Mouse (Mus musculus): ENCODE data around the gene Hook1. TPM values are rescaled to one million over a fixed set of nuclear protein-coding genes. Genes with fewer than 3 reads are reported as not detected.

The Hook1 gene
- 4.1 and 6.0 TPM in 2 replicates for polyA plus RNA-seq (2015; fragmentation: Nextera tagmentation; extraction: Ambion mirVana)

GRCm38 (mm10) chr4:95966928-95967724 is at the start of gene Hook1:
Gene Hook1, plus strand, starts transcription at chr4:95967240.
- H3K36me3 ChIP-seq: no peaks in the 10 kb centered on the region
- peak within 1 kb of the TSS; percentile 58 for H3K27ac ChIP-seq
- no peaks in the 10 kb centered on the region for H3K27me3 ChIP-seq
- peak within 1 kb of the TSS; percentile 77 for H3K9ac ChIP-seq
- WGBS: 1% methylated on average over 79 of the region's 82 CpGs
- H3K4me2 ChIP-seq: peak within 1 kb of the TSS; percentile 97
- H3K9me3 ChIP-seq (replicated peaks): no peaks in the 10 kb centered on the region
- H3K4me1 ChIP-seq (replicated peaks): peaks cover 3% of the 10 kb centered on the region
- H3K4me3 ChIP-seq: peak within 1 kb of the TSS; percentile 80
- ATAC-seq (replicated peaks; ENCODE audit: insufficient number of reproducible peaks, insufficient read depth, low FRiP score, low read depth): peak; percentile 99

DNA sequence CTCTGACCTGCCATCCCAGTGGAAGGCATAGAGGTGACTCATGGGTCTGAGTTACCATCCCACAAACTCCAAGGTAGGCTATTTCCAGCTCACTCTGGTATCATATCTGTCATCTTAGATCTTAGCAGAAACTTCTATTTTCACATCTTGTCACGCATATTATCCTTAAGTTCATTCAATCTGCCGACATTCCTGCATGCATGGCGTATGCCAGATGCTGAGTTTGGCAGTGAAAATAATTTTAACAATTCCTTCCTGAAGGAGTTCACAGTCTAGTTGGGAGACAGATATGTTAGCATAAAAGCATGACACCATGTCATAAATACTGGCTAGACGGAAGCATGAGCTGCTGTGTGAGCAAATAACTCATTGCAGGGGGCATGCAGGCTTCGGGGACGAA is 49.3 kb upstream of the Hook1 start:
- no peaks in the 10 kb centered on the region for H3K27me3 ChIP-seq
- no peaks in the 10 kb centered on the region for H3K9me3 ChIP-seq (replicated peaks)
- ATAC-seq (replicated peaks; ENCODE audit: insufficient number of reproducible peaks, insufficient read depth, low FRiP score, low read depth): no peak
- H3K4me3 ChIP-seq: no peak overlapping the region
- H3K27ac ChIP-seq: no peak overlapping the region
- no peak overlapping the region for H3K9ac ChIP-seq
- WGBS: 68% methylated on average over 6 of the region's 6 CpGs
- no peak overlapping the region for H3K4me2 ChIP-seq
- no peaks in the 10 kb centered on the region; the same call in 1 of the 2 replicates for H3K4me1 ChIP-seq (replicated peaks)
- no peaks in the 10 kb centered on the region for H3K36me3 ChIP-seq

- Histone ChIP-seq H3K27ac (no peak overlapping the region), H3K9ac (no peak overlapping the region), H3K9me3 (replicated peaks) (no peaks in the 10 kb centered on the region), H3K4me3 (no peak overlapping the region), H3K36me3 (no peaks in the 10 kb centered on the region), H3K4me2 (no peak overlapping the region), H3K27me3 (no peaks in the 10 kb centered on the region), H3K4me1 (replicated peaks) (peaks cover 3% of the 10 kb centered on the region; the same call in 1 of the 2 replicates)
- no peak for ATAC-seq (replicated peaks; ENCODE audit: insufficient number of reproducible peaks, insufficient read depth, low FRiP score, low read depth)
- WGBS: 54% methylated on average over 4 of the region's 4 CpGs
Observed at GRCm38 (mm10) chr4:95920448-95920847, 46.6 kb upstream of the Hook1 start.

DNA sequence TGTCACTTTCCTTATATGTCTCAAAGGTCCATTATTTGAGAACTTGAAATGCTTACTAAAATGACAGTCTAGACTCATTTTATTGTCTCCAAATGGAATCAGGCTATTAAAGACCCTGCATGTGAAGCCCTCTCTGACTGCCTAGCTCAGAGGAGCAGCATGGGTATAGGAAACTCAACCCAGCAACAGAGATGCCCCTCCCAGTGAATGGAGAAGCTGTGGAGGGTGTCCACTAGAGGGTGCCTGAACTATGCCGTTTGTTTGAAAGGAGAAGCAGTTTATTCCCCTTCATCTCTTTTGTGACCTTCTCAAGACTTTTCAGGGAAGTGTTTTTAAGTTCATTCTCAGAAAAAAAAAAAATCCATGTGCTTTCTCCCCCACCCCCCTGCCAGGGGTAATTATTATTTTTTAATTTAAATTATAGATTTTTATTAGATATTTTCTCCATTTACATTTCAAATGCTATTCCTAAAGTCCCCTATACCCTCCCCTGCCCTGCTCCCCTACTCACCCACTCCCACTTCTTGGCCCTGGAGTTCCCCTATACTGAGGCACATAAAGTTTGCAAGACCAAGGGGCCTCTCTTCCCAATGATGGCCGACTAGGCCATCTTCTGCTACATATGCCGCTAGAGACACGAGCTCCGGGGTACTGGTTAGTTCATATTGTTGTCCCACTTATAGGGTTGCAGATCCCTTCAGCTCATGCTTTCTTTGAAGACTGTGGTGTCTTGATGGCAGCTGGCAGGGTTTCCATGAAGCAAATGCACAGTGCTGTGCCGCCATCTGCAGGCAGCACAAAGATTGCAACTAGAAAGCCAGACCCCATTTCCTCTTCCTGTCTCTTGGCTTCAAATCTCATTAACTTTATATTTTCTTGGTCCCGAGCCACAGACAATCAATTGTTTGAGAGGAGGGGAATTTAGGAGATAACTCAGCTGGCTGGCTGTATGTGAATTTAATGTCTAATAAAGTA is 42.5 kb upstream of the Hook1 start:
- WGBS: 13% methylated on average over 7 of the region's 7 CpGs
- Histone ChIP-seq H3K27me3 (no peaks in the 10 kb centered on the region), H3K4me3 (no peak overlapping the region), H3K9me3 (replicated peaks) (no peaks in the 10 kb centered on the region), H3K9ac (no peak overlapping the region), H3K4me2 (peak overlapping the region; percentile 21; the same call in 1 of the 2 replicates), H3K27ac (no peak overlapping the region), H3K4me1 (replicated peaks) (0 out of 2 replicates have a peak, but pooled peaks cover 3% of the 10 kb centered on the region), H3K36me3 (no peaks in the 10 kb centered on the region)
- no peak for ATAC-seq (replicated peaks; ENCODE audit: insufficient number of reproducible peaks, insufficient read depth, low FRiP score, low read depth)

- H3K9me3 ChIP-seq (replicated peaks): no peaks in the 10 kb centered on the region
- H3K27me3 ChIP-seq: no peaks in the 10 kb centered on the region
- ATAC-seq (replicated peaks; ENCODE audit: insufficient number of reproducible peaks, insufficient read depth, low FRiP score, low read depth): no peak
- 0 out of 2 replicates have a peak, but pooled peaks cover 3% of the 10 kb centered on the region for H3K4me1 ChIP-seq (replicated peaks)
- WGBS: 71% methylated on average over 1 of the region's 1 CpGs
- no peaks in the 10 kb centered on the region for H3K36me3 ChIP-seq
- H3K4me3 ChIP-seq: no peak overlapping the region
- H3K9ac ChIP-seq: no peak overlapping the region
- no peak overlapping the region for H3K4me2 ChIP-seq
- no peak overlapping the region for H3K27ac ChIP-seq
Observed at GRCm38 (mm10) chr4:95928846-95929245, 38.2 kb upstream of the Hook1 start.

GRCm38 (mm10) chr4:95929936-95930335 is 37.1 kb upstream of the Hook1 start:
- Histone ChIP-seq H3K4me1 (replicated peaks) (no peaks in the 10 kb centered on the region), H3K9ac (no peak overlapping the region), H3K27me3 (no peaks in the 10 kb centered on the region), H3K9me3 (replicated peaks) (no peaks in the 10 kb centered on the region), H3K27ac (no peak overlapping the region), H3K4me2 (no peak overlapping the region), H3K36me3 (no peaks in the 10 kb centered on the region), H3K4me3 (no peak overlapping the region)
- 88% methylated on average over 1 of the region's 1 CpGs for WGBS
- ATAC-seq (replicated peaks; ENCODE audit: insufficient number of reproducible peaks, insufficient read depth, low FRiP score, low read depth): no peak

GRCm38 (mm10) chr4:95931331-95931730 is 35.7 kb upstream of the Hook1 start:
- H3K9me3 ChIP-seq (replicated peaks): no peaks in the 10 kb centered on the region
- H3K27ac ChIP-seq: no peak overlapping the region
- 60% methylated on average over 2 of the region's 2 CpGs for WGBS
- no peaks in the 10 kb centered on the region for H3K4me1 ChIP-seq (replicated peaks)
- no peaks in the 10 kb centered on the region for H3K36me3 ChIP-seq
- H3K4me3 ChIP-seq: no peak overlapping the region
- ATAC-seq (replicated peaks; ENCODE audit: insufficient number of reproducible peaks, insufficient read depth, low FRiP score, low read depth): no peak
- H3K9ac ChIP-seq: no peak overlapping the region
- no peak overlapping the region for H3K4me2 ChIP-seq
- H3K27me3 ChIP-seq: no peaks in the 10 kb centered on the region

DNA sequence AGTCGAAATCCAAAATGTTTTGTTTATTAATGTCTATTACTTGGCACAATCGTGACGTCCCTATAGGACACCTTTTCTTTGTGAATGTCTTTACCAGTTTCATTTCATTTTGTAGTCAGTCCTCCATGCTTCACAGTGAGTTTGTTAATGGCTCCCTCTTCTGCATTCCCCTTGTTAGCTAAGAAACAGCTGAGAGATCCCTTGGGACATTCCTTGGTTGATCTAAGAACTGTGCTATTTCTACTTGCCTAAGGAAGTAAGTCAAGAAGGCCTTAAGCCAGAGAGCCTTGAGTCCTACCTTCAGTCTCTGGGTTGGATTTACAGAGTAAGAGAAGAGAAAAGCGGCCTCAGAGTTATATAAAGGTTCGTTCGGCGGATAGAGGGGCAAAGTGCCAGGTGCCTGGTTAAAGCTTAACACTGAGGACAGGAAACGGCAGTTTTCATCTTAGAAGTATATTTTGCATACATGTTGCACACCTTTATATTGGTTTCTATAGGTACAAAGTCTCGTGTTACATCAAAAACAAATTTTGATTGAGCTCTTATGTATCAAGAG is 33.2 kb upstream of the Hook1 start:
- H3K4me3 ChIP-seq: no peak overlapping the region
- no peak for ATAC-seq (replicated peaks; ENCODE audit: insufficient number of reproducible peaks, insufficient read depth, low FRiP score, low read depth)

DNA sequence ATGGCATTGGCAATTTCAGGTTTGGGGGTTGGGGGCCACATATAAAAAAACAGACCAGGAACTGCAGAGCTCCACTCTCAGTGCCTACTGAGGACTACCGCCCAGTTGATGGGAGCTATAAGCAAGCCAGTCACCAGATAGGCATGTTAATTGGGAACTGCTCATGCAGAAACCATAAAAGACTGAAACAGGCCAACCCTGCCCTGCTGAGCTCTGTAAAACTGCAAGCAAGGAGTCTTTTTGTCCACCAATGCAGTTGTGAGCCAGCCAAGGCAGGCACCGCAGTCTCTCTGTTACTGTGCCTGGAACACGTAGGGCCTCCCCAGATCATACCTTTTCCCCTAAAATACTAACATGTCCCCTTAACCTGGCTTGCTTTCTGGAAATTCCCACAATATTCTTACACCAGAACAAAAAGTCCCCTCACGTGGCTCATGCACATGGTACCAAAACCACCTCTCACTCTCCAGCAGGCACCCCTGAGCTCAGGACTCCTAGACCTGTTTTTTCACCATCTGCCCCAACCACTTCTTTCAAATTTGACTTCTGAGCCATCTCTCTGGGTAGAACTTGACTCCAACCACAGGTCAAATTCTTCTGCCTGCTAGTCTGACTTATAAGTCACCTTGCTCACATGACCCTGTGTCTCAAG is 32.5 kb upstream of the Hook1 start:
- WGBS: 85% methylated on average over 4 of the region's 4 CpGs
- Histone ChIP-seq H3K9me3 (replicated peaks) (no peaks in the 10 kb centered on the region), H3K4me3 (no peak overlapping the region), H3K27ac (no peak overlapping the region), H3K9ac (no peak overlapping the region), H3K4me2 (no peak overlapping the region), H3K36me3 (no peaks in the 10 kb centered on the region), H3K27me3 (no peaks in the 10 kb centered on the region), H3K4me1 (replicated peaks) (no peaks in the 10 kb centered on the region)
- ATAC-seq (replicated peaks; ENCODE audit: insufficient number of reproducible peaks, insufficient read depth, low FRiP score, low read depth): no peak

More for the DNA sequence above, 33.2 kb upstream of the Hook1 start:
- no peaks in the 10 kb centered on the region for H3K36me3 ChIP-seq
- no peak overlapping the region for H3K27ac ChIP-seq
- 83% methylated on average over 9 of the region's 9 CpGs for WGBS
- no peak overlapping the region for H3K4me2 ChIP-seq
- no peak overlapping the region for H3K9ac ChIP-seq
- no peaks in the 10 kb centered on the region for H3K4me1 ChIP-seq (replicated peaks)
- H3K9me3 ChIP-seq (replicated peaks): no peaks in the 10 kb centered on the region
- H3K27me3 ChIP-seq: no peaks in the 10 kb centered on the region

DNA sequence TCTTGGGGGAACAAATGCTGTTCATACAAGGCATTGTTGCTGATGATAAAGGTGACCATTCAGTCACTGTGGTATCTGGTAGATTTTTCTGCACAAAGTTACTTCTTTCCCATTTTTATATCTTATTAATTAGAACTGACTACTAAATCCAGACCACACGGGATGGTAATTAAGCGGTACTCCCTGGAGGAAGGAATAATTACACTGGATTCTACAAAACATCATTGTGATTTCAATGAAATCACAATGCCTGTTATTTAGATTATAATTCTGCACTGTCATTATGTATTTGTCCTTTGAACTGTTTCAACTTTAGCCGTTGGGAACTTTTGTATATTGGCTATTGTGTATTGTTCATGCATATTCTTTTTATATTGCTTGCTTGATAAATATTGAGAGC is 28.3 kb upstream of the Hook1 start:
- no peaks in the 10 kb centered on the region for H3K9me3 ChIP-seq (replicated peaks)
- ATAC-seq (replicated peaks; ENCODE audit: insufficient number of reproducible peaks, insufficient read depth, low FRiP score, low read depth): no peak
- H3K9ac ChIP-seq: no peak overlapping the region
- no peaks in the 10 kb centered on the region for H3K36me3 ChIP-seq
- no peak overlapping the region for H3K4me2 ChIP-seq
- H3K4me3 ChIP-seq: no peak overlapping the region
- H3K27ac ChIP-seq: no peak overlapping the region
- H3K27me3 ChIP-seq: no peaks in the 10 kb centered on the region
- WGBS: 75% methylated on average over 3 of the region's 3 CpGs
- no peaks in the 10 kb centered on the region for H3K4me1 ChIP-seq (replicated peaks)

- Histone ChIP-seq H3K27ac (no peak overlapping the region), H3K9ac (no peak overlapping the region), H3K36me3 (no peaks in the 10 kb centered on the region), H3K9me3 (replicated peaks) (no peaks in the 10 kb centered on the region), H3K4me2 (no peak overlapping the region), H3K4me3 (no peak overlapping the region), H3K4me1 (replicated peaks) (no peaks in the 10 kb centered on the region), H3K27me3 (no peaks in the 10 kb centered on the region)
- WGBS: 54% methylated on average over 1 of the region's 1 CpGs
- ATAC-seq (replicated peaks; ENCODE audit: insufficient number of reproducible peaks, insufficient read depth, low FRiP score, low read depth): no peak
Observed at GRCm38 (mm10) chr4:95947896-95948295, 19.1 kb upstream of the Hook1 start.
